Mouse (Mus musculus): ENCODE results near the gene Aldh1l1.
A peak's percentile ranks its signal among the peaks of the same experiment; 100 is the strongest.

The Aldh1l1 gene

DNA sequence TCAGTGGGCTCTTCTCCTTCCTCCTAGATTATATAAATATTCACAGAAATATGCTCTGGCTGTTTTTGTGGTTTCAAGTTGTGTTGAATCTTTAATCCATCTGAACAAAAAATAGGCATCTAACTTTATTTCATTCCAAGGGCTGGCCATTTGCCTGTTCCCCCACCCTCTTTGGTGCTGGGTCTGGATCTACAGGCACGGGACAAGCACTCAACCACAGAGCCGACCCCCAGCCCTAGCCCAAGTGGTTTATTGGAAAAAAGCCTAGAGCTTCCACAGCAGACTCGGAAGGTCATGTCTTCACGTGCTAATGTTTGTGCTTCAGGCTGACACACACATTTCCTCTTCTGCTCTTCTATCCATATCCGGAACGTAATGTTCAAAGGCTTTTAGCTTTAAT, 19.7 kb downstream of the Aldh1l1 start:
- no peak for DNase-seq (ENCODE audit: low read depth in 1 of 2, low spot score in 2 of 2)

DNA sequence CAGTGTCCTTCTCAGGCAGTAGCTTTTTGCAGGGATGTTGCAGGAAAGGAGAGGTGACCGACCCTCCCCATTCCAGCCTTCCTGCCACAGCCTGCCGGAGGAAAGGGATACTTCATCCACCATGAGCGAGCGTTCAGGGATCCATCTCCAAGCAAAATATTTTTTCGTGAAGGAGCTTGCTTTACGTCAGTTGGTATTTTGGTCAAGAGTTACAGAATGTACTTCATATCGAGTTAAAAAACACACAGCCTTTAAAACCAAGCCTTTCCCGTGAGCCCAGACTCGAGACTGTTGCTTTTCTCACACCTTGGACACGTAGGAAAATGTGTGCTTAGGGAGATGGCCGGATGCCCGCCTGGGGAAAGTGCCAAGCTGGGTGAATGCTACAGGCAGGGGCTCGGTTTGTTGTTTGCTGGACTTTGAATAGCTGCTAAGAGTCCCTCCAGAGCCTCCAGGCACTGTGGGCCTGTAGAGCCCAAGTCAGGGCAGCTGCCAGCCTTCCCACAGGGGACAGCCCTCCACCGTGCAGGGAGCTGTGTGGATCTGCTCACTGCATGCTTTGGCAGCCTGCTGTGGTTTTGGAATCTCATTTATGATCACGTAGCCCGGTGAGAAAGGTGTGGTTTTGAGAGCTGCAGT, 20.6 kb downstream of the Aldh1l1 start:
- DNase-seq (ENCODE audit: low read depth in 1 of 2, low spot score in 2 of 2): no peak

DNA sequence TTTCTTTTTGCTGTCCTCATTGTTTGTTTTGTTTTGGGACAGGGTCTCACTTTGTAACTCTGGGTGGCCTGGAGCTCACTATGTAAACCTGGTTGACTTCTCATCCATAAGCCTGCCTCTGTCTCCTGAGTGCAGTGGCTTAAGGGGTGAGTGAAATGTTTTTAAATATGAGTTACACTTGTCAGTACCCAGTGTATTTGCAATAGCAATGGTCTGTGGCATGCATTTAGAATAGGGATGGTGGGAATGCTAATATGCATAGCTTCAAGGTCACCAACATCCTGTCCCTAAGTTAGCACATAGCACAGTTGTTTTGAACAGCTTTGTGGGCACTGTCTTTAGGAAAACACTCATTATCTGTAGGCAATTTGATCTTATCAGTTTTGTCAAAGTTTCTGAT, 21.2 kb downstream of the Aldh1l1 start:
- no peak for DNase-seq (ENCODE audit: low read depth in 1 of 2, low spot score in 2 of 2)

DNA sequence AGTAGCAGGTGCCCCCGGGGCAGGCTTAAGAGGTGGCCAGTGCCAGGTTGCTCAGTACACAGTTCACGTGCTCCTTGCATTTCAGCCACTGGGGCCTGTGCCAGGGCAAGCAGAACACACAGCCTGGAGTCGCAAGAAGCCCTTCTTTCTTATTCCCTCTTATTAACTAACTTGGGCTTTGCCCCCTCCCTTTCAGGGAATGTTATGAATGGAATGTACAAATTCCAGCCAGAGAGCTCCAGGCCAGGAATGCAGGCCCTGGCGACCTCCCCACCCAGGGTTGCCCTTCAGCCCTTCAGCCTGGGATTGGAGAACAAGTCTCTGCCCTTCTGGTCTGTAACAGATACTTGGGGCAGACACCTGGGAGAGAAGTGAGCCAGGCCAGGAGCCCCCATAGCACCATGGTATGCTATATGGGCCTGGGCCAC, 22.0 kb downstream of the Aldh1l1 start:
- no peak for DNase-seq (ENCODE audit: low read depth in 1 of 2, low spot score in 2 of 2)

DNA sequence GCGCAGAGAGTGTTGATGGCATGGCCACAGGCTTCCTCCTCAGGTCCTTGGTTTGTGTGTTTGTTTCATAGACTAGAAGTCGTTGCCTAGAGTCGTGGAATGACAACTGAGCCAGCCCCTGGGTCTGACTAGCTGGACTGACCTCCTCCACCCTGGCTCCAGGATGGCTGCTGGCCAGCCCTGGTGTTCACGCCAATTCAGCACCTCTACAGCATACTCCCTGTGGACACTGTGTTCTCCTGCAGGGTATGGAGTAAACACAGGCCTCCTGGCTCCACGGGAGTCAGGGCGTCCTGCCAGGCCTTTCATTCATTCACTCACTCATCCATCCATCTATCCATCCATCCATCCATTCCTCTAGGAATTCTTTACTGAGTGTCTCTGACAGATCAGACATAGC, 22.9 kb downstream of the Aldh1l1 start:
- DNase-seq (ENCODE audit: low read depth in 1 of 2, low spot score in 2 of 2): no peak

DNA sequence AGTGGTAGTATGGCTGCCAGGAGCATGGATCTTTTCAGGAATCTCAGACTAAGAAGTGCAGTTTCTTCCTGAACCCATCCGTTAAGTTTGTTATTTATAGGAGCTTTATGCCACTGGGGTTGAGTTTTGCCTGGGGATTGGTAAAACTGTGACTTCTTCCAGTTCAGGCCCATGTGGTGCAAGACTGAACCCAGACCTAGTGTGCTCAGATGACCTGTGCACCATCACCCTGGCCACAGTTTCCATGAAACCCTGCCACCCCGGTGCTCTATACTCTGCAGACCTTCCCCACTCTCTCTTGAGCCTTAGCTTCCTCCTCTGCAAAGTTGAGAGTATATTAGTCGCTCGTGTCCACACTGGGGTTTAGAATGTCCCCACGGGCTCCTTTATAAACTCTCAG, 26.2 kb downstream of the Aldh1l1 start:
- DNase-seq (ENCODE audit: low read depth in 1 of 2, low spot score in 2 of 2): no peak

DNA sequence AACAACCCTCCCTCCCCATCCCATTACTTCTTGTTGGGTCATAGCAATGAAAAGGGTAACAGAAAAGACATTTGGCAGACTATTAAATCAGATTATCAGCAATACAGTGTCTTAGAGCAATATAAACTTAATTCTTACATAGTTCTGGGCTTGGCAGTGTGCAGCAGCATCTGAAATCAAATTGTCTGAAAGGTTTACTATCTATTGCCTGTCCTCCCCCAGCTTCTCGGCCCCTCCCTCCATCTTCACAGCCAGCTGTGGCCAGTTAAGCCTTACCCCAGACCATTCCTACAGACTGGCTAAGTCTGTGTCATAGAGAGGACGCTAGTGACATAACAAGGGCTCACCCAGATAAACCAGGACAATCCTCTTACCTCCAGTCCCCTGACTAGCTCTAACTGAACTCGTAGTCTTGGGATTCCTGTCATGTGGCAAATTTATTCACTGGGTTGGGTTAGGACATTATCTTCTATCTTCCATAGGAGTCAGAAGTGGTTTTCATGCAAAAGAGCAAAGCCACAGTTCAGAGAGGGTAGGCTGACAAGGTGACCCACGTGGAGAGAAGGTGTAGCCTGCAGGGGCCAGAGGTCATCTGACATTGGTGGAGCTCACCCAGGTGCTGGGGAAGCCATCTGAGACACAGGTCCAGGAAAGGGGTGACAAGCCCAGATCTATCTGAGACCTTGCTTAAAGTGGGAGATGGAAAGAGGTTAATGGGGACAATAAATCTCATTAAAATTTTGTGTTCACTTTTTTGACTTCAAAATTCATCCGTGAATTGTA, 27.0 kb downstream of the Aldh1l1 start:
- no peak for DNase-seq (ENCODE audit: low read depth in 1 of 2, low spot score in 2 of 2)

DNA sequence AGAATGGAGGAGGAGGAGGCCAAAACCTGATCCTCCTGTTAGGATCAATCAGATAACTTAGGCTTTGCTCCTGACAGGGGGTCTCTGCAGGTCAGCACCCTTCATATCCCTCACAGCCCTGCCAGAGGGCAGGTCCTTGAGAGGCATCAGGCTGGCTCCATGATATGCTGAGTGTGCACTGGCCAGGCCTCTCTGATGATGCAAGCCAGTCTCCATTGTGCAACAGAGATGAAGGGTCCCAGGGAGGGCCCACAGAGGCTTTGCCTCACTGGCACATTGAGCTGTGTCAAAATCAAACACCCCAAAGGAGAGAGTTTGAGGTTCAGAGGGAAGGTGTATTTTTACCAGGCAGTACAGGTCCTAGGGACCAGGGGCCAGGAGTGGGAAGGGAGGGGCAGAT, 28.1 kb downstream of the Aldh1l1 start:
- DNase-seq (ENCODE audit: low read depth in 1 of 2, low spot score in 2 of 2): no peak

DNA sequence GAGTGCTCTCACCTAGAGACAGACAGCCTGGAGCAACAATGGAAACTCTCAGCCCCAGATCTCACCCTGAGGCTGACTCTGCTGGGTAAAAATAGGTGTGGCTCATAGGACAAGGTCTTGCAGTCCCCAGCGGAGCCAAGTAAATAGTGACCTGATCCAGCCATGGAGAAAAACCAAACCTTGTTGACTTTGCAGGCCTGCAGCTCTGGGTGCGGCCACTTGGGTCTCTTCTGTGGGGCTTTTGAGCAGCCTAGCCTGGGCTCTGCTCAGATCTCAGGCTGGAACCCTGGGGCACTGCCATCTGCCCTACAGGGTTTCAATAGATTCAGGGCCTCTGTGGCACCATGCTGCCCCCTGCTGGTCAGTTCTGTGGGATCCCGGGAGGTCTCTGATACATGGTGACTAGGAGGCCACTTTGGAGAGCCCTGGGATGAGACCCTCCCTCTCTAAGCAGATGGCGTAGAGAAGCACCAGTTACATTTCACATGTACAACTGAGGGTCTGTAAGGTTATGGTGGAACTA, 28.7 kb downstream of the Aldh1l1 start:
- peak in 1 of 2 experiments; percentile 14 for DNase-seq (ENCODE audit: low read depth in 1 of 2, low spot score in 2 of 2)

DNA sequence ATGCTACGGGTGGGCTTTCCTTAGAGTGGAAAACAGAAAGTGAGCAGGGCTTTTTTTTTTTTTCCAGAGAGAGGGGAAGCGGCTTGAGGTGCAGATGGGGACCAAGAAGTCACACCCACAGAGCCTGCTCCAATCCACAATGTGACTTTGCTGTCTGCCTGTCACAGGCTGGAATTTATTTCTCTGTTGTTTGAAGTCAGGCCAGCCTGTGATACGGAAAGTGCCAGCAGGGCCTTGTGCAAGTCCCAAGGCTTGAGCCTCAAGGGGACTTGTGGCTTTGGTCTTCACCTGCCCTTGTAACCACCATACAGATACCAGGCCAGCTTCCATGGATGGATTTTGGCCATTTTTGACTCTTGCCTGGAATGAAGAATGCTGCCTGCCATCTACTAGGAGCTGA, 32.7 kb downstream of the Aldh1l1 start:
- DNase-seq (ENCODE audit: low read depth in 1 of 2, low spot score in 2 of 2): no peak

DNA sequence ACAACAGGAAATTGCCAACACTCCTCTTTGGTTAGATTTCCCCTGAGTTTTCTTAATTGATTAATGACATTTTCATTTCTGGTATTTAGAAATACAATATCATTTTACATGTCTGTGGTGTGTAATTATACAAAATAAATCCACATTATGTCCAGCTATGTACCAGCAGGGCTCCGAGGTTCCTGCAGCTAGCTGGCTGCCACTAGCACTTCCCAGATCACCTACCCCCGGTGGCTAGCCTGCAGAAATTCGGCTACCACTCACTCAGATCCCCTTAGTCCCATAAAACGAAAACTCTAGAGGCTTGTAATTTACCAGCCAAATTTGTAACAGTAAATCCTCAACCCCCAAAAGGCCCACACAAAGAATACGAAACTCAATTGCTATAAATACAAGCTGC, 33.1 kb downstream of the Aldh1l1 start:
- DNase-seq (ENCODE audit: low read depth in 1 of 2, low spot score in 2 of 2): no peak

DNA sequence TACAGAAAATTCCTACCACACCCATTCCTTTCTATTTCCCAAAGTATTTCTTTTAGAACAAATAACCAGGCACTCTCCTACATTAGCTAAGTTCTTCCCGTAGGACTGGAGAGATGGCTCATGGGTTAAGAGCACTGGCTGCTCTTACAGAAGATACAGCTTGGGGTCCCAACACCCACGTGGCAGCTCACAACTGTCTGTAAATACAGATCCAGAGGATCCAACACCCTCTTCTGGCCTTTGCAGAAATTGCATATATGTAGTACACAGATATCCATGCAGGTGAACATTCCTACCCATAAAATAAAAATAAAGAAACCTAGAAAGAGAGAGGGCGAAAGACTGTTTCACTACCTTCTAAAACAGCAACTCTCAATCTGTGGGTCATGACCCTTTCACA, 40.2 kb downstream of the Aldh1l1 start:
- DNase-seq (ENCODE audit: low read depth in 1 of 2, low spot score in 2 of 2): no peak

DNA sequence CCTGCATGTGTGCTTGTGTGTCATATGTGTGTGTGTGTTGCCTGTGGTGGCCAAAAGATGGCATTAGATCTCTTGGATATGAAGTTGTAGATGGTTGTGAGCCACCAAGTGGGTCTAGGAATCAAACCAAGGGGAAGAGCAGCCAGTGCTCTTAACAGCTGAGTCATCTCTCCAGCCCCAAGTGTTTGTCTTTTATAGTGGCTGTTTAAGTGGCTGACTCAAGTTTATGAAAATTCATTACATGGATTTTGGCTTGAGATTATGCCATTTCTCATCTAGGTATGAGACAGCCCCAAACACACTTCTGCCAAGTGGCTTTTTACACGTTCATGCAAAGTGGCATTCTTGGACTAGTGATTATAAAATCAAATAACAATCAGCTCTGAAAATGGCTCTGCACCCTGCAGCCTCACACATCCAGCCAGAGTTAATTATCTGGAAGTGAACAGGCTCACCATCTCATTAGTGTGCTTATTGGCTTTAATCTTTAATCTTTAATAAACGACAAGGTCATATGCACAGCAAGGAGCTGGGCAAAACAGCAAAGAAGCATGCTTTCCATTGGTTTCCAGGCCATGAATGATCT, 43.3 kb downstream of the Aldh1l1 start:
- DNase-seq (ENCODE audit: low read depth in 1 of 2, low spot score in 2 of 2): no peak

DNA sequence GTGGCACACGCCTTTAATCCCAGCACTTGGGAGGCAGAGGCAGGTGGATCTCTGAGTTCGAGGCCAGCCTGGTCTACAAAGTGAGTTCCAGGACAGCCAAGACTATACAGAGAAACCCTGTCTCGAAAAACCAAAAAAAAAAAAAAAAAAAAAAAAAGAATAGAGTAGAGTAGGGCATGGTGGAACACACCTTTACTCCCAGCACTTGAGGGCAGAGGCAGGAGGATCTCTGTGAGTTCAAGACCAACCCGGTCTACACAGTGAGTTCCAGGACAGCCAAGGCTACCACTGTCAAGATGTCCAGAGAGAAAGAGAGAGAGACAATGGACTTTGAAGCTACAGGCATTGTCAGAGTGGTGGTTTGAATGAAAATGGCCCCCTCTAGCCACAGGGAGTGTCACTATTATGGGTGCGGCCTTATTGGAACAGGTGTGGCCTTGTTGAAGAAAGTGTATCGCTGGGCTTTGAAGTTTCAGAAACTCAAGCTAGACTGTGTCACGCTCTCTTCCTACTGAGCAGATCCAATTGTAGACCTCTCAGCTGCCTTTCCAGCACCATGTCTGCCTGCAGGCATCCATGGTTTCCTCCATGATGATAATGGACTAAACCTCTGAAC, 46.5 kb downstream of the Aldh1l1 start:
- DNase-seq (ENCODE audit: low read depth in 1 of 2, low spot score in 2 of 2): no peak

DNA sequence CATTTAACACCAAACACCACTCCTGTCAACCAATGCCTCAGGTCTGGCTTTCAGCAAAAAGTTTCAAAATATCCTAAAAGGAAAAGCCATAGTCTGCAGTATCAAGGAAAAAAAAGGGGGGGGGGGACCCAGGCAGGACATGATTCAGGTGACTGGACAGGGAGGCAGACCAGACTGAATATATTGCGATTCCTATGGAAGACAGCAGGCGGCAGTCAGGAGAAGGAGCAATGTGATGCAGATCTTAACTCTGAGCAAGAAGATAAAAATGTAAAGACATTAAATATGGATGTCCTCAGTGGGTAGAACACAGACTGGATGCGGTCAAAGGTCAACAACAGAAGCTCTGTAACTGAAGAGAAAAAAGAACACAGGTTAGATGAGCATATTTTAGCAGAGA, 47.3 kb downstream of the Aldh1l1 start:
- no peak for DNase-seq (ENCODE audit: low read depth in 1 of 2, low spot score in 2 of 2)

DNA sequence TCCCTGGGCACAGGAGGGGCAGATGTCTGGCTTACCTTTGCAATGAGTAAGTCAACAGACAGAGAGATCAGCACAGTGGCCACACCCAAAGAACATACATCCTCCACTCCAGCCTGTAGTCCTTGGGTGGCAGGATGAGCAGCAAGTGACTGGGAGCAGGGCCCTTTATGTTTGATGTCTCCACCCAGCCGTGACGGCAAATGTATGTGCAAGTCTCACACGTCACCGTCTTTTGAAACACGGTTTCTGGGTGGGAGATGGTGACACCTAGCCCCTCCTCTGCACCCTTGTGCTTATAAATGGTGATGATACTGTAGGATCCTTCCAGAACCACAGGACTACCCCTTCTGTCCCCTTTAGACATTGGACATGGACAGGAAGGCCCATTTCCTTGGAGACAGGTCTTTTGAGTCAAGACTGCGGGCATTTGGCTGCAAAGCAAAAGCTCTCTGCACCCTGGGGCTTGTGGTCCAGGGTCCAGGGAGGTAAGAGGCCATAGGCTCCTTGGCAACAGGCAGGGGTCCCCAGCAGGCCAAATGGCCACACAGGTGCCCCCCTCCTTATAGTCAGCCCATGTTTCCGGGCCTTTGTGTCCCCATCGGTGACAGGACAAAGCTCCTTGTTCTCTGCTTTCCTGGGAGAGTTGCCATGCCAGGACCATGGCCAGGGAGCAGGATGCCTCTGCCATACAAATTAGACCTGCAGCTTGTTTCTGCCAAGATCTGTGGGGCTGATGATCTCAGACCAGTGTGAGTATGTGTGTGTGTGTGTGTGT, 48.7 kb downstream of the Aldh1l1 start:
- DNase-seq (ENCODE audit: low read depth in 1 of 2, low spot score in 2 of 2): no peak

DNA sequence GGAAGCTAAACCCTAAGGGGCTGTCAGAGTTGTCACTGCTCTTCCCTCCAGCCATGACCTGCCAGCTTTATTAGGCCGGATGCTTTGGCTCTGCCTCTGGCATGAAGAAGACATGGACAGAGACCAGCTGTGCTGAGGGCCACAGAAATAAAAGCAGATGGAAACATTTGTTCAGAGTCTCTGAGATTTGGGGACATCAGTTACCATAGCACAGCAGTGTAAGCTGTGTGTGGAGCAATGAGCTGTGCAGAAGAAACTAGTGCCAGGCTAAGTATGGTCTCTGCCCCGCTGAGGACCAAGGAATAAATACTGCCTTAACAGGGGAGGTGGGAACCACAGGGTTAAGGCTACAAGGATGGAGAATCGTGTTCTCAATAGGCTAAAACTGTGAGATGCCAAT, 50.6 kb downstream of the Aldh1l1 start:
- no peak for DNase-seq (ENCODE audit: low read depth in 1 of 2, low spot score in 2 of 2)

DNA sequence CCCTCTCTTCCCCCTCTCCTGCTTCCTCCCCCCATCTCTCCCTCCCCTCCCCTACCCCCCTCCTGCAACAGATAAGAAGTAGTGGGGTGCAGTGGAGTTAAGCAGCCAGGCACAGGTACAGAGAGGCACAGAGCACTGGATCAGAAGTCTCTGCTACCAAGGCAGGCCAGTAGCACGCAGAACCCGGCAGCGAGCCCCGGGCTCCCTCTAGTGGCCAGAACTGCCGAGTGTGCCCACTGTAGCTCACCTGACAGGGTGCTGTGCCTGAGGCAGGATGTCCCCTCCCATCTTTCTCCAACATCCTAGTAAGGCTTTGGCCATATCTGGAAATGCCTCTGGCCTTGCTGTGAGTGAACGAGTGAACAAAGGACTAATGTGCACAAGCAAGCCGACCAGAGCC, 51.7 kb downstream of the Aldh1l1 start:
- DNase-seq (ENCODE audit: low read depth in 1 of 2, low spot score in 2 of 2): no peak

DNA sequence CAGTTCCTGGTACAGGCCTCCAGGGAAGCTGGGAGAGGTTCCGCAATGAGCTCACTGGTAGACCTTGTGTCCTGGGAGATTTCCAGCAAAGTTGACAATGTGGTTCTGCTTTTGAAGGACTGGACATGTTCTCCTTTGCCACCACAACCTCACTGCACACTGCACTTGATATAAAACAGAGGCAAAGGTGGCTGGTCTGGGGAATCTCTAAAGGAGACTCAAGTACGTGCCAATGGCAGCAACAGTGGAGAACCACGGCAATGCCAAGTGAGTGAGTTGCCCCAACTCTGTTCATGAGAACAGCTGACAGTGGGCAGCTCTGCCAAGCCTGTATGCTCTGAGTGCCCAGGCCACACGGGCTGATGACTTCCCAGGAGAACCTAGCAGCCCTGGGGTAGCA, 53.0 kb downstream of the Aldh1l1 start:
- DNase-seq (ENCODE audit: low read depth in 1 of 2, low spot score in 2 of 2): no peak

DNA sequence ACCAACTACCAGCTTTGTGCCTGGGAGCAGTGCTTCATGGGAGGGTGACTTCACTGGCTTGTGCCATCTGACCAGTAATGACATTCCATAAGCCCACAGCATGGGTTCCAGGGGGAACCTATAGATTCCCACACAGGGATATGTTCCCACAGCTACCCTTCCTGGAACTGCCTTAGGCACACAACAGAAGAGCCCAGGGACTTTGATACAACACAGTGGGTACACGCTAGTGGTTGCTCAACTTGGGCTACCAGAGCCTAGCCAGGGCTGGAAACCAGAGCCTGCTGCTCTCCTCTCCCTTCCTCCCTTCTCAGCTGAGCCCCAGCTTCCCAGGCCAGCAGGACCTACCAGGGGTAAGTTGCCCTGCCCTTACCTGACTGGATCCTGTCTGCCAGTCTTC, 54.3 kb downstream of the Aldh1l1 start:
- no peak for DNase-seq (ENCODE audit: low read depth in 1 of 2, low spot score in 2 of 2)

DNA sequence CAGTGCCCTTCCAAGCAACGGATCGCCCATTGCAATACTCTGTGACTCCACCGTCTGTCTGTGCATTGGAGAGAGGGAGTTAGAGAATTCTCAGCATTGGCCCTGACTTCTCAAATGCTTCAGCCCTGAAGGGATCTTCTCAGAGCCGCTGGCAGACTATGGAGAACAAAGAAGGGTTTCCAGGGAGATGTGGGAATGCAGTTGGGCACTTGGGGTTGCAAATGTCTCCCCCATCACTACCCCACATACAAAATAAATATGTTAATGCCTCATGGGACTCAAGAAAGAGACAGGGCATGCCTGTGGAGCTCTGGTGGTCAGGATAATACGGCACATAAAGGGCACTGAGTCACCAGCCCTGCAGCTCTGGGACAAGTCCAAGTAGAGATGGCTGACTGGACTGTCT, 55.1 kb downstream of the Aldh1l1 start:
- no peak for DNase-seq (ENCODE audit: low read depth in 1 of 2, low spot score in 2 of 2)

Data from monocyte, adult 2 months (primary cell).